Mouse (Mus musculus): ENCODE data around the gene Abcc4. TPM values are rescaled to one million over a fixed set of nuclear protein-coding genes. Genes with fewer than 3 reads are reported as not detected.

The Abcc4 gene
- total and polyA plus RNA-seq, 3 experiments = 10.4 to 28.7 (median 26.5) TPM

DNA sequence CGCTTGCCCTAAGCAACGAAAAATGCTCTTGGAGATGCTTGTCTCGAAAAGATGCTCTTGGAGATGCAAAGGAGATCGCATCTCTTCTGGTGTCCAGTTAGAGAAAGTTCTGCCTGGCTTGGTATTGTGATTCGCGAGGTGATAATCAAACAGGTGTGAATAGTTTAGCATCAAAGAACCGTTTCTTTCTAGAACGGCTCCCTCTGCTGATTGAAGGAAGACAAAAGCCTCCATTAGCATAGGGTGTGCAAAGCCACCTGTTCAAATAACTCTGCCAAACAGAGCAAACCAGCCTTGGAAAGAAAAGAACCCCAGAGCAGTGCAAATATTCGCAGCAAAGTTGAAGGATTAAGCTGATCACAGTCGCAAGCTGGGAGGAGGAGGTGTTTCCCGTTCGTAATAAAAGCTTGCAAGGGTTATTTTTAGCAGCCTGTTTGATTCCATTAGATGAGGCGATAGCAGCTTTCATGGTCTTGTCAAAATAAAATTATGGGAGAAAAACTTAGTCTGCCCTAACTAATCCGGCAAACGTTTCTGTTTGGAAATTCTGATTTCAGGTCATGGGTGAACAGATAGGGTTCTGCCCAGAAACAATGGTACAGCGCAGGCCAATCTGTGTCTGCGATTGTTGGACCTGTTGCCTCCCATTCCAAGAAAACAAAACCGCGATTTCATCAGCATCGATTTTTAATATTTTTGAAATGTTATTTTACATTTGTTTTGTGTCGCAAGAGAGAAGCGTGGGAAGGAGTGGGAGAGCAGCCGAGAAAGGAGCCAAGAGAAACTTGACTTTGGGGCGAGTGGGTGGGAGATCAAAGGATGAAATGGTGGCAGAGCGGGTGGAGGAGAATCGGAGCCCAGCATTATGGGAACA is 231.6 kb downstream of the Abcc4 start:
- dilution Hi-C loops (cut with MboI; ENCODE audit: extremely low pct_ligation_motif_present, extremely low pct_unique_long_range_greater_than_20kb, low sequenced_read_pairs) (no loop called here), in situ Hi-C loops (cut with MboI; ENCODE audit: low pct_ligation_motif_present, low pct_unique_long_range_greater_than_20kb, low sequenced_read_pairs) (loop anchor here (25.0 kb wide), 1 partner anchor 262 kb away; no protein-coding TSS in a partner anchor)
- no peak overlapping the region for H3K27ac ChIP-seq (ENCODE audit: insufficient read depth, low read depth)
- H3K27me3 ChIP-seq (replicated peaks) = peaks cover 1% of the 10 kb centered on the region
- peaks cover 4% of the 10 kb centered on the region for H3K9me3 ChIP-seq (replicated peaks; ENCODE audit: low read length)
- H3K4me3 ChIP-seq (replicated peaks in 1 of 3; ENCODE audit: low read depth in 2 of 3, low read length in 2 of 3, poor library complexity in 1 of 3) = no peak overlapping the region
- H3K9ac ChIP-seq (ENCODE audit: insufficient read depth, low read depth) = no peak overlapping the region
- DNase-seq (ENCODE audit: extremely low read depth) = no peak
- TF ChIP-seq RAD21 (IDR thresholded peaks at IDR 0.05; ENCODE audit: low read depth, low read length) (peak; percentile 12), UBTF (IDR thresholded peaks at IDR 0.05; ENCODE audit: low read depth, low read length) (no peak), SMC3 (IDR thresholded peaks at IDR 0.05; ENCODE audit: low read depth, low read length) (peak; percentile 23; the same call in 1 of the 2 replicates), HCFC1 (IDR thresholded peaks at IDR 0.05; ENCODE audit: low read depth, low read length) (no peak), TCF12 (IDR thresholded peaks at IDR 0.05; ENCODE audit: low read depth, low read length) (no peak), CTCF (conservative IDR thresholded peaks at IDR 0.05 in 1 of 2, IDR thresholded peaks at IDR 0.05 in 1 of 2; ENCODE audit: low read depth in 2 of 2, low read length in 2 of 2) (peak in 1 of 2 experiments; percentile 35; a peak in 2 of 4 replicates)
- H3K4me2 ChIP-seq (ENCODE audit: insufficient read depth, low read depth, poor library complexity, severe bottlenecking) = no peak overlapping the region
- H3K79me2 ChIP-seq (replicated peaks; ENCODE audit: control insufficient read depth, extremely low read depth, insufficient read depth, poor library complexity, severe bottlenecking) = no peaks in the 10 kb centered on the region
- H3K36me3 ChIP-seq (replicated peaks in 1 of 2; ENCODE audit: control insufficient read depth in 1 of 2, insufficient read depth in 1 of 2, low read length in 1 of 2) = no peaks in the 10 kb centered on the region
- H3K4me1 ChIP-seq (ENCODE audit: control insufficient read depth in 1 of 2, insufficient read depth in 2 of 2) = peaks cover 5 to 19% of the 10 kb centered on the region in 2 experiments

DNA sequence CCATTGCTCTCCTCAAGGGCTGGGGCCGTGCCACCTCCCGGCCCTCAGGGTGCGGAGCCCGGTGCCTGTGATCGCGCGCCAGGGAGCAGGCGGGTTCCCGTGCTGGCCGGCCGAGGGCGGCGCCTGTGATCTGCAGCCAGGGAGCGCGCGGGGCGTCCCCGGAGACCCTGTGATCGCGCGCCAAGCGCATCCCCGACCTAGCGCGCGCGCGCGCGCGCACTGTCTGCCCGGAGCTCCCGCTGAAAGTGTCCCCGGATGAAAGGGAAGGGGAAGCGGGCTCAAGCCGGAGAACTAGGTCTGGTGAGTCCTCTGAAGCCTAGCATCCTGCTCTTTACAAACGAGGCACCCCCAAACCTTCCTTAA is 232.2 kb downstream of the Abcc4 start:
- H3K36me3 ChIP-seq (replicated peaks in 1 of 2; ENCODE audit: control insufficient read depth in 1 of 2, insufficient read depth in 1 of 2, low read length in 1 of 2) = no peaks in the 10 kb centered on the region
- H3K4me3 ChIP-seq (replicated peaks in 1 of 3; ENCODE audit: low read depth in 2 of 3, low read length in 2 of 3, poor library complexity in 1 of 3) = no peak overlapping the region
- no peaks in the 10 kb centered on the region for H3K79me2 ChIP-seq (replicated peaks; ENCODE audit: control insufficient read depth, extremely low read depth, insufficient read depth, poor library complexity, severe bottlenecking)
- DNase-seq (ENCODE audit: extremely low read depth) = no peak
- TF ChIP-seq MXI1 (IDR thresholded peaks at IDR 0.05; ENCODE audit: low read depth, low read length) (no peak), MAX (IDR thresholded peaks at IDR 0.05; ENCODE audit: low read length) (no peak), NRF1 (IDR thresholded peaks at IDR 0.05; ENCODE audit: low read depth, low read length) (no peak), CHD1 (IDR thresholded peaks at IDR 0.05; ENCODE audit: low read depth, low read length) (no peak), HCFC1 (IDR thresholded peaks at IDR 0.05; ENCODE audit: low read depth, low read length) (no peak), ZMIZ1 (IDR thresholded peaks at IDR 0.05; ENCODE audit: low read depth, low read length) (no peak)
- H3K4me2 ChIP-seq (ENCODE audit: insufficient read depth, low read depth, poor library complexity, severe bottlenecking) = no peak overlapping the region
- H3K4me1 ChIP-seq (ENCODE audit: control insufficient read depth in 1 of 2, insufficient read depth in 2 of 2) = peaks cover 2 to 15% of the 10 kb centered on the region in 2 experiments
- dilution Hi-C loops (cut with MboI; ENCODE audit: extremely low pct_ligation_motif_present, extremely low pct_unique_long_range_greater_than_20kb, low sequenced_read_pairs) (no loop called here), in situ Hi-C loops (cut with MboI; ENCODE audit: low pct_ligation_motif_present, low pct_unique_long_range_greater_than_20kb, low sequenced_read_pairs) (loop anchor here (25.0 kb wide), 1 partner anchor 262 kb away; no protein-coding TSS in a partner anchor)
- peaks cover 1% of the 10 kb centered on the region for H3K27me3 ChIP-seq (replicated peaks)
- no peak overlapping the region for H3K9ac ChIP-seq (ENCODE audit: insufficient read depth, low read depth)
- no peak overlapping the region for H3K27ac ChIP-seq (ENCODE audit: insufficient read depth, low read depth)
- H3K9me3 ChIP-seq (replicated peaks; ENCODE audit: low read length) = peaks cover 4% of the 10 kb centered on the region
